Mouse (Mus musculus) embryo, embryonic 11 days (tissue): ENCODE results near the gene Cmtm5.
"Not testable (repeated sequence)": the region's sequence is repeated elsewhere in the genome, so short reads cannot be mapped to it uniquely, and the experiment has no call there.

Source experiments
- DNase-seq: peaks from one replicate; pipeline ENCODE4 v3.0.0-alpha.2; 2015

Cmtm5 gene

GRCm38 (mm10) chr14:54959853-54960613, 24.0 kb downstream of the Cmtm5 start:
- not testable (repeated sequence) for DNase-seq

GRCm38 (mm10) chr14:54960769-54961168, 24.7 kb downstream of the Cmtm5 start:
- peak; percentile 7 for DNase-seq

- no peak for DNase-seq
These were observed 25.4 kb downstream of the Cmtm5 start for GRCm38 (mm10) chr14:54961487-54961886.

GRCm38 (mm10) chr14:54962714-54963113, 26.7 kb downstream of the Cmtm5 start:
- DNase-seq, result no peak

GRCm38 (mm10) chr14:54963727-54964126, 27.7 kb downstream of the Cmtm5 start:
- DNase-seq, result no peak

GRCm38 (mm10) chr14:54965044-54965443, 29.0 kb downstream of the Cmtm5 start:
- DNase-seq, result no peak

- DNase-seq, result no peak
These were observed 29.6 kb downstream of the Cmtm5 start for GRCm38 (mm10) chr14:54965631-54966030.

GRCm38 (mm10) chr14:54966320-54966977, 30.4 kb downstream of the Cmtm5 start, which contains the start of gene Myh6:
Gene Myh6, minus strand, starts transcription at chr14:54966927.
- DNase-seq, result no peak

- DNase-seq, result no peak
These were observed 31.8 kb downstream of the Cmtm5 start for GRCm38 (mm10) chr14:54967874-54968273.

- no peak for DNase-seq
These were observed 32.3 kb downstream of the Cmtm5 start for GRCm38 (mm10) chr14:54968344-54968743.

- not testable (repeated sequence) for DNase-seq
These were observed 36.7 kb downstream of the Cmtm5 start for GRCm38 (mm10) chr14:54972786-54973185.

- peak; percentile 37 for DNase-seq
These were observed 38.2 kb downstream of the Cmtm5 start for GRCm38 (mm10) chr14:54974068-54974791.

GRCm38 (mm10) chr14:54976633-54977032, 40.6 kb downstream of the Cmtm5 start, which contains the start of gene Gm17428:
Gene Gm17428, plus strand, starts transcription at chr14:54976933.
- DNase-seq, result no peak

GRCm38 (mm10) chr14:54978664-54979063, 42.6 kb downstream of the Cmtm5 start:
- no peak for DNase-seq

- no peak for DNase-seq
These were observed 45.9 kb downstream of the Cmtm5 start for GRCm38 (mm10) chr14:54981934-54982333.

- not testable (repeated sequence) for DNase-seq
These were observed 52.4 kb downstream of the Cmtm5 start for GRCm38 (mm10) chr14:54988350-54988874.
